ENCODE assay signal across 10 mouse cellular contexts in genomic region chr4:128899332-128899731, GRCm38 (mm10). TPM values are rescaled to one million over a fixed set of nuclear protein-coding genes. Genes with fewer than 3 reads are reported as not detected.
DNase-seq lines count a peak whose midpoint lies in the region; ATAC-seq lines count a peak whose summit lies in the region.
"Had no signal": no experiment of that assay in that cellular context is flagged by ENCODE, and none has a peak within 500 bp of the region (broad histone marks: within the 10 kb centered on the region; RNA-seq: fewer than 3 reads in every experiment).

No protein-coding gene starts in this region.

- peak overlapping the region; percentile 52 for H3K9ac ChIP-seq in hindbrain, embryonic 16.5 days (ENCODE audit: low read depth, low read length)
- H3K9ac ChIP-seq: liver, embryonic 13.5 days had no signal

- intact Hi-C loops in gastrocnemius, postnatal 14 days (cut with DNase I; ENCODE audit: low total_unique reads): no loop called here

- peak overlapping the region; percentile 86 for H3K27ac ChIP-seq in hindbrain, embryonic 16.5 days (ENCODE audit: low read depth, low read length)
- H3K27ac ChIP-seq: liver, embryonic 13.5 days had no signal

- H3K27me3 ChIP-seq in hindbrain, embryonic 16.5 days (replicated peaks; ENCODE audit: control insufficient read depth, insufficient read depth, low read length): no peaks in the 10 kb centered on the region
- H3K27me3 ChIP-seq: liver, embryonic 13.5 days had no signal

- peak; percentile 86 for ATAC-seq in hindbrain, embryonic 16.5 days

- no peak overlapping the region for H3K4me2 ChIP-seq in hindbrain, embryonic 16.5 days (ENCODE audit: low read length)
- H3K4me2 ChIP-seq: liver, embryonic 13.5 days had no signal

- peak; percentile 67 for DNase-seq in adrenal gland, adult 2 months
- peak; percentile 82 to 83 for DNase-seq in cerebellum, postnatal 36 days
- peak; percentile 67 for DNase-seq in gastrocnemius, postnatal 14 days
- peak; percentile 73 for DNase-seq in left cerebral cortex, adult 11 months (ENCODE audit: low spot score)
- DNase-seq in lung, postnatal 25 days (ENCODE audit: low spot score): peak; percentile 74
- peak; percentile 93 to 94 for DNase-seq in right cerebral cortex, postnatal 10 days (ENCODE audit: low spot score in 2 of 2)
- DNase-seq in thymus, postnatal 10 days (ENCODE audit: low spot score in 2 of 2): no peak
- DNase-seq: liver, embryonic 13.5 days had no signal

- H3K4me1 ChIP-seq in hindbrain, embryonic 16.5 days (ENCODE audit: control insufficient read depth, insufficient read depth, low read depth, low read length): peaks cover 23% of the 10 kb centered on the region

- peaks cover 15% of the 10 kb centered on the region for H3K36me3 ChIP-seq in hindbrain, embryonic 16.5 days (ENCODE audit: control insufficient read depth, insufficient read depth, low read length)
- H3K36me3 ChIP-seq: G1E; liver, embryonic 13.5 days had no signal

- H3K9me3 ChIP-seq in hindbrain, embryonic 16.5 days (ENCODE audit: control insufficient read depth, low read length): no peaks in the 10 kb centered on the region
- H3K9me3 ChIP-seq: G1E; liver, embryonic 13.5 days had no signal

- no peak overlapping the region for H3K4me3 ChIP-seq in hindbrain, embryonic 16.5 days (ENCODE audit: low read length)
- H3K4me3 ChIP-seq: liver, embryonic 13.5 days had no signal

- under 1% methylated on average over 6 of the region's 6 CpGs for WGBS in hindbrain, embryonic 16.5 days

RNA-seq across cellular contexts. Expression of gene Trim62, which starts 16.0 kb away (rescaled TPM):
- 10 to 100 TPM in 1 of 2 experiments, 1 to 10 TPM in 1; 8.4 to 12.5 TPM for total RNA-seq in adrenal gland, adult 2 months (2021)
- 26.5 and 32.3 TPM in 2 replicates for polyA plus RNA-seq in adrenal gland, adult 2 months (2012; rRNA removed)
- 1 to 10 TPM; 1.1 to 1.4 TPM for total RNA-seq in gastrocnemius, postnatal 14 days (2021)
- 23.8 and 25.1 TPM in 2 replicates for polyA plus RNA-seq in hindbrain, embryonic 16.5 days (2015; fragmentation: Nextera tagmentation; extraction: Ambion mirVana)
- polyA plus RNA-seq: G1E had no signal

Comparison
In these comparisons a context has a peak if more than half of its experiments do, and no peak if none do; other contexts are left out.
1. DNase-seq: peak in adrenal gland, adult 2 months (single experiment), cerebellum, postnatal 36 days (2 of 2), gastrocnemius, postnatal 14 days (single experiment), left cerebral cortex, adult 11 months (single experiment), lung, postnatal 25 days (single experiment) and right cerebral cortex, postnatal 10 days (2 of 2); none in thymus, postnatal 10 days (0 of 2).